Mouse (Mus musculus): ENCODE measurements at regions not wholly inside any gene's neighbourhood (a gene's known extent, or its start where the extent isn't known, plus 50 kb on each side); places are given as distances from the start of the nearest gene placed in this dataset.

- Histone ChIP-seq H3K27ac (ENCODE audit: low read length) (no peak overlapping the region), H3K4me3 (replicated peaks; ENCODE audit: low read length) (no peak overlapping the region), H3K36me3 (ENCODE audit: control insufficient read depth, insufficient read depth) (no peaks in the 10 kb centered on the region), H3K9ac (replicated peaks; ENCODE audit: low read depth, low read length) (no peak overlapping the region), H3K4me2 (ENCODE audit: low read length) (no peak overlapping the region), H3K9me3 (ENCODE audit: control insufficient read depth, low read length) (no peaks in the 10 kb centered on the region), H3K4me1 (replicated peaks; ENCODE audit: control insufficient read depth, insufficient read depth, low read length) (peaks cover 6% of the 10 kb centered on the region; the same call in 1 of the 2 replicates), H3K27me3 (replicated peaks; ENCODE audit: control insufficient read depth, insufficient read depth, low read length) (no peaks in the 10 kb centered on the region)
- WGBS = 55% methylated on average over 5 of the region's 5 CpGs
- 0 out of 2 replicates have a peak, but pooled peaks have one; percentile 12 for ATAC-seq
Observed at GRCm38 (mm10) chr13:99610498-99610897, 94.2 kb upstream of the Map1b start.

- Histone ChIP-seq H3K9ac (replicated peaks; ENCODE audit: low read depth, low read length) (no peak overlapping the region), H3K4me3 (replicated peaks; ENCODE audit: low read length) (no peak overlapping the region), H3K27me3 (replicated peaks; ENCODE audit: control insufficient read depth, insufficient read depth, low read length) (no peaks in the 10 kb centered on the region), H3K9me3 (ENCODE audit: control insufficient read depth, low read length) (no peaks in the 10 kb centered on the region), H3K27ac (ENCODE audit: low read length) (no peak overlapping the region), H3K4me1 (replicated peaks; ENCODE audit: control insufficient read depth, insufficient read depth, low read length) (peaks cover 6% of the 10 kb centered on the region; the same call in 1 of the 2 replicates), H3K4me2 (ENCODE audit: low read length) (no peak overlapping the region), H3K36me3 (ENCODE audit: control insufficient read depth, insufficient read depth) (no peaks in the 10 kb centered on the region)
- peak; percentile 49; the same call in 1 of the 2 replicates for ATAC-seq
- 17% methylated on average over 9 of the region's 9 CpGs for WGBS
Observed at GRCm38 (mm10) chr13:99609151-99610146, 93.1 kb upstream of the Map1b start.

GRCm38 (mm10) chr13:99608591-99608990 lies 92.3 kb upstream of the Map1b start:
- Histone ChIP-seq H3K27ac (ENCODE audit: low read length) (no peak overlapping the region), H3K4me1 (replicated peaks; ENCODE audit: control insufficient read depth, insufficient read depth, low read length) (peaks cover 6% of the 10 kb centered on the region; the same call in 1 of the 2 replicates), H3K9me3 (ENCODE audit: control insufficient read depth, low read length) (0 out of 2 replicates have a peak, but pooled peaks cover 2% of the 10 kb centered on the region), H3K4me3 (replicated peaks; ENCODE audit: low read length) (no peak overlapping the region), H3K27me3 (replicated peaks; ENCODE audit: control insufficient read depth, insufficient read depth, low read length) (no peaks in the 10 kb centered on the region), H3K36me3 (ENCODE audit: control insufficient read depth, insufficient read depth) (no peaks in the 10 kb centered on the region), H3K9ac (replicated peaks; ENCODE audit: low read depth, low read length) (no peak overlapping the region), H3K4me2 (ENCODE audit: low read length) (no peak overlapping the region)
- no peak for ATAC-seq
- WGBS = 51% methylated on average over 5 of the region's 5 CpGs

- H3K4me1 ChIP-seq (replicated peaks; ENCODE audit: control insufficient read depth, insufficient read depth, low read length) = peaks cover 6% of the 10 kb centered on the region; the same call in 1 of the 2 replicates
- no peaks in the 10 kb centered on the region for H3K27me3 ChIP-seq (replicated peaks; ENCODE audit: control insufficient read depth, insufficient read depth, low read length)
- H3K9ac ChIP-seq (replicated peaks; ENCODE audit: low read depth, low read length) = no peak overlapping the region
- H3K4me2 ChIP-seq (ENCODE audit: low read length) = no peak overlapping the region
- no peak for ATAC-seq
- H3K9me3 ChIP-seq (ENCODE audit: control insufficient read depth, low read length) = 0 out of 2 replicates have a peak, but pooled peaks cover 2% of the 10 kb centered on the region
- no peaks in the 10 kb centered on the region for H3K36me3 ChIP-seq (ENCODE audit: control insufficient read depth, insufficient read depth)
- WGBS = 88% methylated on average over 6 of the region's 6 CpGs
- no peak overlapping the region for H3K4me3 ChIP-seq (replicated peaks; ENCODE audit: low read length)
- no peak overlapping the region for H3K27ac ChIP-seq (ENCODE audit: low read length)
Observed at GRCm38 (mm10) chr13:99607208-99607607, 90.9 kb upstream of the Map1b start.

GRCm38 (mm10) chr13:99606606-99606990 lies 90.3 kb upstream of the Map1b start:
- WGBS = 42% methylated on average over 1 of the region's 1 CpGs
- Histone ChIP-seq H3K27ac (ENCODE audit: low read length) (no peak overlapping the region), H3K4me3 (replicated peaks; ENCODE audit: low read length) (no peak overlapping the region), H3K9ac (replicated peaks; ENCODE audit: low read depth, low read length) (no peak overlapping the region), H3K4me1 (replicated peaks; ENCODE audit: control insufficient read depth, insufficient read depth, low read length) (peaks cover 6% of the 10 kb centered on the region; the same call in 1 of the 2 replicates), H3K27me3 (replicated peaks; ENCODE audit: control insufficient read depth, insufficient read depth, low read length) (no peaks in the 10 kb centered on the region), H3K9me3 (ENCODE audit: control insufficient read depth, low read length) (0 out of 2 replicates have a peak, but pooled peaks cover 2% of the 10 kb centered on the region), H3K36me3 (ENCODE audit: control insufficient read depth, insufficient read depth) (no peaks in the 10 kb centered on the region), H3K4me2 (ENCODE audit: low read length) (no peak overlapping the region)
- no peak for ATAC-seq

- H3K9me3 ChIP-seq (ENCODE audit: control insufficient read depth, low read length) = 0 out of 2 replicates have a peak, but pooled peaks cover 2% of the 10 kb centered on the region
- 89% methylated on average over 2 of the region's 2 CpGs for WGBS
Observed at GRCm38 (mm10) chr13:99605866-99606605, 89.7 kb upstream of the Map1b start.

GRCm38 (mm10) chr13:99597891-99598290 lies 81.6 kb upstream of the Map1b start:
- Histone ChIP-seq H3K27me3 (replicated peaks; ENCODE audit: control insufficient read depth, insufficient read depth, low read length) (no peaks in the 10 kb centered on the region), H3K4me2 (ENCODE audit: low read length) (no peak overlapping the region), H3K4me3 (replicated peaks; ENCODE audit: low read length) (no peak overlapping the region), H3K36me3 (ENCODE audit: control insufficient read depth, insufficient read depth) (no peaks in the 10 kb centered on the region), H3K9me3 (ENCODE audit: control insufficient read depth, low read length) (no peaks in the 10 kb centered on the region), H3K4me1 (replicated peaks; ENCODE audit: control insufficient read depth, insufficient read depth, low read length) (peaks cover 10% of the 10 kb centered on the region), H3K9ac (replicated peaks; ENCODE audit: low read depth, low read length) (no peak overlapping the region), H3K27ac (ENCODE audit: low read length) (no peak overlapping the region)
- WGBS = 66% methylated on average over 2 of the region's 2 CpGs
- ATAC-seq = no peak

More at GRCm38 (mm10) chr13:99605866-99606605, 89.7 kb upstream of the Map1b start:
- no peak overlapping the region for H3K4me2 ChIP-seq (ENCODE audit: low read length)
- H3K36me3 ChIP-seq (ENCODE audit: control insufficient read depth, insufficient read depth) = no peaks in the 10 kb centered on the region
- no peak overlapping the region for H3K27ac ChIP-seq (ENCODE audit: low read length)
- H3K27me3 ChIP-seq (replicated peaks; ENCODE audit: control insufficient read depth, insufficient read depth, low read length) = no peaks in the 10 kb centered on the region
- H3K4me3 ChIP-seq (replicated peaks; ENCODE audit: low read length) = no peak overlapping the region
- no peak overlapping the region for H3K9ac ChIP-seq (replicated peaks; ENCODE audit: low read depth, low read length)
- ATAC-seq = no peak
- peaks cover 6% of the 10 kb centered on the region; the same call in 1 of the 2 replicates for H3K4me1 ChIP-seq (replicated peaks; ENCODE audit: control insufficient read depth, insufficient read depth, low read length)

- H3K9me3 ChIP-seq (ENCODE audit: control insufficient read depth, low read length) = no peaks in the 10 kb centered on the region
- no peaks in the 10 kb centered on the region for H3K27me3 ChIP-seq (replicated peaks; ENCODE audit: control insufficient read depth, insufficient read depth, low read length)
- WGBS = 24% methylated on average over 17 of the region's 17 CpGs
- no peak overlapping the region for H3K9ac ChIP-seq (replicated peaks; ENCODE audit: low read depth, low read length)
- H3K27ac ChIP-seq (ENCODE audit: low read length) = no peak overlapping the region
- H3K4me1 ChIP-seq (replicated peaks; ENCODE audit: control insufficient read depth, insufficient read depth, low read length) = peaks cover 15% of the 10 kb centered on the region
- H3K4me2 ChIP-seq (ENCODE audit: low read length) = no peak overlapping the region
- no peaks in the 10 kb centered on the region for H3K36me3 ChIP-seq (ENCODE audit: control insufficient read depth, insufficient read depth)
- peak; percentile 34; the same call in 1 of the 2 replicates for ATAC-seq
- H3K4me3 ChIP-seq (replicated peaks; ENCODE audit: low read length) = no peak overlapping the region
Observed at GRCm38 (mm10) chr13:99593846-99594813, 77.8 kb upstream of the Map1b start.

Measured in forebrain, embryonic 16.5 days (tissue).